Mouse (Mus musculus) stomach, postnatal 0 days (tissue): ENCODE measurements around the gene Dazap2. TPM values are rescaled to one million over a fixed set of nuclear protein-coding genes. Genes with fewer than 3 reads are reported as not detected.

Experiments used
- ATAC-seq: fragments of 200-750 bp; cut with Nextera tagmentation; 2 replicates; pipeline ENCODE4 v1.8.0; 2017; ENCODE audit not compliant: low FRiP score, low TSS enrichment
- DNase-seq: peaks from one replicate; pipeline ENCODE4 v3.0.0-alpha.2; 2016; ENCODE audit warnings: low spot score
- H3K27ac ChIP-seq: fragments of 300-500 bp; sonication (generic); replicated peaks from 2 replicates; pipeline ENCODE4 v1.5.1; 2014; ENCODE audit warnings: mild to moderate bottlenecking, control low read depth
- H3K27me3 ChIP-seq: fragments of 300-500 bp; sonication (generic); 2 replicates; pipeline ENCODE4 v1.6.1; 2014; ENCODE audit warnings: low read length; ENCODE audit not compliant: control insufficient read depth, insufficient read depth
- H3K36me3 ChIP-seq: fragments of 300-500 bp; sonication (generic); 2 replicates; pipeline ENCODE4 v1.6.1; 2014; ENCODE audit warnings: low read length, mixed read lengths; ENCODE audit not compliant: control insufficient read depth, insufficient read depth
- H3K4me1 ChIP-seq: fragments of 300-500 bp; sonication (generic); replicated peaks from 2 replicates; pipeline ENCODE4 v1.6.1; 2014; ENCODE audit warnings: antibody characterized with exemption; ENCODE audit not compliant: control insufficient read depth, insufficient read depth
- H3K4me2 ChIP-seq: fragments of 300-500 bp; sonication (generic); replicated peaks from 2 replicates; pipeline ENCODE4 v1.6.1; 2014; ENCODE audit warnings: low read depth, mild to moderate bottlenecking, control low read depth, moderate library complexity
- H3K4me3 ChIP-seq: fragments of 300-500 bp; sonication (generic); 2 replicates; pipeline ENCODE4 v1.5.1; 2014; ENCODE audit warnings: low read depth, low read length, control low read depth
- H3K9ac ChIP-seq: fragments of 300-500 bp; sonication (generic); 2 replicates; pipeline ENCODE4 v1.6.1; 2014; ENCODE audit warnings: mild to moderate bottlenecking, low read length, control low read depth, mixed read lengths
- H3K9me3 ChIP-seq: fragments of 300-500 bp; sonication (generic); 2 replicates; pipeline ENCODE4 v1.6.1; 2016; ENCODE audit warnings: low read length; ENCODE audit not compliant: control insufficient read depth
- CTCF ChIP-seq: IDR thresholded peaks from 2 replicates; pipeline ENCODE4 v1.5.1; 2016; ENCODE audit warnings: antibody characterized with exemption, low read depth, mild to moderate bottlenecking, moderate library complexity
- EP300 ChIP-seq: optimal IDR thresholded peaks from 2 replicates; pipeline ENCODE3; 2016; ENCODE audit warnings: antibody characterized with exemption
- WGBS: fragments of 180-500 bp; shearing (Covaris S2); extraction: QIAGEN DNeasy Blood & Tissue Kit; methylation state at CpG from one replicate; pipeline ENCODE4 v1.1.7; 2014; 5-methylcytosine and 5-hydroxymethylcytosine counted together
- polyA plus RNA-seq: library from polyadenylated mRNA; unstranded; fragments of >200 nt; fragmentation: Nextera tagmentation; extraction: Ambion mirVana; gene quantifications from 2 replicates; pipeline ENCODE4 v1.2.1, GENCODE M21; 2015

Gene Dazap2
- 177 and 205 TPM in 2 replicates for polyA plus RNA-seq

DNA sequence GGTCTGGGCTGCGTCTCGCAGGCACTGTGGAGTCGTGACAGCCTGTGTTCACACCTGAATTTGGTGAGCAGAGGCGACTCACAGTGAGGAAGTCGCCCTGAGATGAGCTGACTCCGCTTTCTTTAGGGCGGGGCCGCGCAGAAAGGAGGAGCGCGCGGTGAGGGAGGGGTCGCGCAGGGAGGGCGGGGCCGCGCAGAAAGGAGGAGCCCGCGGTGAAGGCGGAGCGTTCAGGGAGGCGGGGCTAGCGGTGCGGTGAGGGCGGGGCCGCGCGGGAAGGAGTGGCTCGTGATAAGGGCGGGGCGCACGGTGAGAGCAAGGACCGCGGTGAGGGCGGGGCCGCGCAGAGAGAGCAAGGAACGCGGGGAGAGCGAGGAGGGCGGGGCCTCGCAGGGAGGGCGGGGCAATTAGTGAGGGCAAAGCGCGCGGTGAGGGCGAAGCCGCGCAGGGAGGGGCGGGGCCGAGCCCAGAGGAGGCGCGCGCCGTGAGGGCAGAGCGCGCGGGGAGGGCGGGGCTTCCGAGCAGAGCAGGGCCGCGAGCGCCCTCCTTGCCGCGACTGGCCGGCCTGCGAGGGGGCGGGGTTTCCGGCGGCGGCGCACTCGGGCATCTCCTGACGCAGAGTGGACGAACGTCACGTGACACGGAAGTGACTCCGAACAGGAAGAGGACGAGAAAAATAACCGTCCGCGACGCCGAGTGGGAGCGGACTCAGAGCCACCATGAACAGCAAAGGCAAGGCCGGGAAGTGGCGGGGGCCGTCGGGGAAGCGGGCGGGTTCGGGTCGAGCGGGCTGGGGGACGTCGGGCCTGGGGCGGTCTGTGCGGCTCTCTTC lies at the start of gene Dazap2:
Dazap2 (plus strand) TSS at position 354 of the 829 bp plus-strand sequence.
- no peaks in the 10 kb centered on the region for H3K27me3 ChIP-seq
- DNase-seq (peak; percentile 100), ATAC-seq (peak; percentile 88)
- H3K36me3 ChIP-seq: peaks cover 19% of the 10 kb centered on the region; the same call in 1 of the 2 replicates
- H3K4me2 ChIP-seq: peak within 1 kb of the TSS; percentile 73
- no peaks in the 10 kb centered on the region for H3K9me3 ChIP-seq
- peak within 1 kb of the TSS; percentile 100 for H3K27ac ChIP-seq
- TF ChIP-seq EP300 (no peak), CTCF (peak; percentile 55)
- under 1% methylated on average over 78 of the region's 99 CpGs for WGBS
- H3K9ac ChIP-seq: peak within 1 kb of the TSS; percentile 99
- peak within 1 kb of the TSS; percentile 98 for H3K4me3 ChIP-seq
- no peaks in the 10 kb centered on the region for H3K4me1 ChIP-seq

DNA sequence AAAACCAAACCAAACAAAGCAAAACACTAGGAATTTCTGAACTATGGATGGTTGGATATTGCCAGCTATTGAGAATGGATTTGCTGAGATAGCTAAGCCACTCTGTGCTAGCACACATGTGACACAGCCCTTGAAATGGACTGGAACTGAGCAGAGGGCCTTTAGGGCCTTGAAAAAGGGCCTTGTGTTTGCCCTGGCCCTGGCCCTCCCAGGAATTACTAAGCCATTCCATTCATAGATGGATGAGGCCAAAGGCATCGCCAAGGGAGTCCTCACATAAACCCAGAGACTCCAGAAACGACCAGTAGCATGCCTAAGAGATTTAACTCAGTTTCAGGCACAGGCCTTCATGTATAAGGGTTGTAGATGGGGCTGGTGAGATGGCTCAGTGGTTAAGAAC lies 48.6 kb upstream of the Dazap2 start:
- ATAC-seq: no peak
- no peaks in the 10 kb centered on the region for H3K9me3 ChIP-seq
- H3K27ac ChIP-seq: no peak overlapping the region
- H3K36me3 ChIP-seq: no peaks in the 10 kb centered on the region
- 53% methylated on average over 2 of the region's 2 CpGs for WGBS
- no peak overlapping the region for H3K9ac ChIP-seq
- H3K27me3 ChIP-seq: no peaks in the 10 kb centered on the region
- no peak for DNase-seq
- no peaks in the 10 kb centered on the region for H3K4me1 ChIP-seq
- no peak for TF ChIP-seq CTCF
- no peak for TF ChIP-seq EP300
- H3K4me3 ChIP-seq: no peak overlapping the region
- H3K4me2 ChIP-seq: no peak overlapping the region

DNA sequence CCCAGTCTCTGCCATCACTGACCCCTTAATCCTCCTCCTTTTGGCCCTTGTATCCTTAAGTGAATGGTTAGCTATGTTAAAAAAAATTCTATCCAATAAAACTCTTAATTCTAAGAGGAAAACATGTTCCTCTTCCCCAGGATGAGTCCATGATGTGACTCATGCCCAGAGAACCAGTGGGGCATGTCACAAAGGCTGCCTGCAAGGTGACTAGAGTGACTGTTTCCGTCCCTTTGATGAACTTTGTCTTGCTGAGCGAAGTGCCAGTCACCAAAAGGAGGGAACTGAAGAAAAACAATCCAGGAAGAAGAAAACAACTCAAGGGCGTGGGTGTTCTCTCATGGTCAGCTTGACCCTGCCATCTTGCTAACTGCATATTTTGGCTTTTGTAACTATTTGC lies 45.9 kb upstream of the Dazap2 start:
- Histone ChIP-seq H3K9ac (no peak overlapping the region), H3K4me1 (no peaks in the 10 kb centered on the region), H3K9me3 (no peaks in the 10 kb centered on the region), H3K4me2 (no peak overlapping the region), H3K27ac (no peak overlapping the region), H3K4me3 (no peak overlapping the region), H3K36me3 (no peaks in the 10 kb centered on the region), H3K27me3 (no peaks in the 10 kb centered on the region)
- TF ChIP-seq CTCF: no peak
- no peak for TF ChIP-seq EP300
- WGBS: 76% methylated on average over 3 of the region's 3 CpGs
- ATAC-seq (no peak), DNase-seq (no peak)

DNA sequence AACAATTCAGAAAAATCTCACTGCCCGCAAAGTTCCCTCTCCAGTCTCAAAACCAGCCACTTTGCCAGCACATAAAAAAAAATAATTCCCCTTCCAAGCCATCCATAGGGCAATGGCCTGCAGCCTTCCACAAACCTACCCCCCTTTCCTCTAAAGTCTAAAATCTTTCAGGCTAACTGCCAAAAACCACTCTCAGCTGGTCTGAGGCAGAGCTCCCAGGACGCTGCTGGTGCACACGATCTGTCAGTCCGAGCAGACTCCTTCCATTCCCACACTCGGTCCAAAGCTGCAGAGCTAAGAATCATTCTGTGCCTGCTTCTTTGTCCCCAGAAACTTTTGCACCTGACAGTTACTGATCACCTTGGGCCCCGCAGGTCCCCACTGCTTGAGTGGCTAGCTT lies 41.2 kb upstream of the Dazap2 start:
- no peak for DNase-seq
- ATAC-seq: peak; percentile 46; the same call in 1 of the 2 replicates
- H3K4me1 ChIP-seq: peaks cover 3% of the 10 kb centered on the region; the same call in 1 of the 2 replicates
- H3K4me2 ChIP-seq: no peak overlapping the region
- no peaks in the 10 kb centered on the region for H3K27me3 ChIP-seq
- no peaks in the 10 kb centered on the region for H3K36me3 ChIP-seq
- no peak for TF ChIP-seq EP300
- TF ChIP-seq CTCF: no peak
- no peak overlapping the region for H3K4me3 ChIP-seq
- no peak overlapping the region for H3K9ac ChIP-seq
- no peaks in the 10 kb centered on the region for H3K9me3 ChIP-seq
- peak overlapping the region; percentile 61 for H3K27ac ChIP-seq
- 18% methylated on average over 6 of the region's 6 CpGs for WGBS

DNA sequence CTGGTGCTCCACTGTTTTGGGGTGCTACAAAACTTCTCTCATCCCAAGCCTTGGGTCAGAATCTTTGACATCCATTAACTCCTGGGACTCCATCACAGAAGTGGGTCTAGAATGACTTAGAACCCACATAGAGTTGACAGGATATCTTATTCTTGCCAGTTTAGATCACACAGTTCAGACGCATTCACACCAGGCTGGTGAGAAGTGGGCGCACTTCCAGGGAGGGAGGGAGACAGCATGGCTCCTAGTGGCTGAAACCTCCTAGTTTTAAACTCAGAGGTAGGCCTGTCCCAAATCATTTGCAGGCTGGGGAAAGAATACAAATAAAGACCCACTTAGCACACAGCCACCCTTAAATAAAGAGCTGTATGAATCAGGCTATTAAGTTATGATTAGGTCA lies 40.8 kb upstream of the Dazap2 start:
- Histone ChIP-seq H3K4me1 (peaks cover 3% of the 10 kb centered on the region; the same call in 1 of the 2 replicates), H3K4me3 (no peak overlapping the region), H3K4me2 (no peak overlapping the region), H3K9ac (no peak overlapping the region), H3K9me3 (no peaks in the 10 kb centered on the region), H3K27ac (peak overlapping the region; percentile 61), H3K36me3 (no peaks in the 10 kb centered on the region; the same call in 1 of the 2 replicates), H3K27me3 (no peaks in the 10 kb centered on the region)
- TF ChIP-seq EP300: no peak
- no peak for TF ChIP-seq CTCF
- WGBS: 73% methylated on average over 2 of the region's 2 CpGs
- DNase-seq (no peak), ATAC-seq (peak; percentile 41; the same call in 1 of the 2 replicates)

DNA sequence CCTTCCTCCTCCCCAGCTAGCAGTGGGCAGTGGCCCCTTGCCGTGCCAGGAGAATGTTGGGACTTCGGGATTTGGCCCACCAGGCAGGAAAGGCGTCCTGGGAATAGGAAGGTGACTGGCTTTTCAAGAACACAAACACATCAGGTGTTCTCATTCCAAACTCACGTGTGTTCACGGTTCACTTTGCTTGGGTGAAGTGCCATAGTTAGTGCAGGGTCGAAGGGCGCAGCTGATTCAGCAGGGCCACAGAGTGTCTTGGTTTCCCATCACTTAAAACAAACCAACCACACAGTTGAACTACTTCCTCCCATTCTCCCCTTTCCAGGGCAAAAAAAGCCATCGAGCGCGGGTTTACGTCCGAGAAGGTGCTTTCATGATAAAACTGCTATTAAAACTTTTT lies 39.8 kb upstream of the Dazap2 start:
- no peak for TF ChIP-seq CTCF
- no peak for TF ChIP-seq EP300
- no peaks in the 10 kb centered on the region for H3K27me3 ChIP-seq
- 86% methylated on average over 12 of the region's 12 CpGs for WGBS
- ATAC-seq (no peak), DNase-seq (no peak)
- H3K4me3 ChIP-seq: no peak overlapping the region
- no peaks in the 10 kb centered on the region; the same call in 1 of the 2 replicates for H3K36me3 ChIP-seq
- H3K9me3 ChIP-seq: no peaks in the 10 kb centered on the region
- no peak overlapping the region; the same call in 1 of the 2 replicates for H3K9ac ChIP-seq
- H3K4me1 ChIP-seq: peaks cover 3% of the 10 kb centered on the region; the same call in 1 of the 2 replicates
- peak overlapping the region; percentile 65; the same call in 1 of the 2 replicates for H3K27ac ChIP-seq
- no peak overlapping the region for H3K4me2 ChIP-seq
